Mouse (Mus musculus) hindbrain, embryonic 13.5 days (tissue): ENCODE results near the gene Mus81. TPM values are rescaled to one million over a fixed set of nuclear protein-coding genes. Genes with fewer than 3 reads are reported as not detected.
A peak's percentile ranks its signal among the peaks of the same experiment; 100 is the strongest.

ENCODE experiments used
- ATAC-seq: fragments of 200-750 bp; cut with Nextera tagmentation; 2 replicates; pipeline ENCODE4 v1.8.0; 2017; ENCODE audit warnings: moderate TSS enrichment; ENCODE audit not compliant: low FRiP score
- H3K27ac ChIP-seq: fragments of 300-500 bp; sonication (generic); 2 replicates; pipeline ENCODE4 v1.5.1; 2015; ENCODE audit warnings: inconsistent platforms, mild to moderate bottlenecking, moderate library complexity
- H3K27me3 ChIP-seq: fragments of 300-500 bp; sonication (generic); 2 replicates; pipeline ENCODE4 v1.6.1; 2015; ENCODE audit warnings: mild to moderate bottlenecking, inconsistent platforms
- H3K36me3 ChIP-seq: fragments of 300-500 bp; sonication (generic); 2 replicates; pipeline ENCODE4 v1.6.1; 2015; ENCODE audit warnings: mild to moderate bottlenecking, inconsistent platforms
- H3K4me1 ChIP-seq: fragments of 300-500 bp; sonication (generic); replicated peaks from 2 replicates; pipeline ENCODE4 v1.6.1; 2015; ENCODE audit warnings: inconsistent platforms
- H3K4me2 ChIP-seq: fragments of 300-500 bp; sonication (generic); 2 replicates; pipeline ENCODE4 v1.6.1; 2015; ENCODE audit warnings: inconsistent platforms, mild to moderate bottlenecking, moderate library complexity
- H3K4me3 ChIP-seq: fragments of 300-500 bp; sonication (generic); 2 replicates; pipeline ENCODE4 v1.5.1; 2015; ENCODE audit warnings: mild to moderate bottlenecking, inconsistent platforms
- H3K9ac ChIP-seq: fragments of 300-500 bp; sonication (generic); 2 replicates; pipeline ENCODE4 v1.6.1; 2015; ENCODE audit warnings: mild to moderate bottlenecking, inconsistent platforms
- H3K9me3 ChIP-seq: fragments of 300-500 bp; sonication (generic); 2 replicates; pipeline ENCODE4 v1.6.1; 2016; ENCODE audit warnings: inconsistent platforms
- WGBS: fragments of 180-500 bp; shearing (Covaris S2); methylation state at CpG from one replicate; pipeline ENCODE4 v1.1.7; 2015; 5-methylcytosine and 5-hydroxymethylcytosine counted together
- polyA plus RNA-seq: library from polyadenylated mRNA; unstranded; fragments of >200 nt; fragmentation: Nextera tagmentation; extraction: Ambion mirVana; gene quantifications from 2 replicates; pipeline ENCODE4 v1.2.1, GENCODE M21; 2015

The Mus81 gene
- polyA plus RNA-seq, 1 experiment from 2014 or later: 49.7 TPM

GRCm38 (mm10) chr19:5461411-5461810, 26.8 kb downstream of the Mus81 start:
- H3K36me3 ChIP-seq: peaks cover 43% of the 10 kb centered on the region
- H3K9me3 ChIP-seq: no peaks in the 10 kb centered on the region
- no peak for ATAC-seq
- peak overlapping the region; percentile 84 for H3K9ac ChIP-seq
- H3K27ac ChIP-seq: no peak overlapping the region
- H3K4me1 ChIP-seq: peaks cover 50% of the 10 kb centered on the region
- peak overlapping the region; percentile 95 for H3K4me2 ChIP-seq
- WGBS: 87% methylated on average over 6 of the region's 6 CpGs
- peaks cover 11% of the 10 kb centered on the region for H3K27me3 ChIP-seq
- H3K4me3 ChIP-seq: peak overlapping the region; percentile 75

- Histone ChIP-seq H3K27me3 (peaks cover 11% of the 10 kb centered on the region), H3K27ac (peak within 1 kb of the TSS; percentile 84), H3K9me3 (no peaks in the 10 kb centered on the region), H3K9ac (peak within 1 kb of the TSS; percentile 84), H3K36me3 (peaks cover 34% of the 10 kb centered on the region), H3K4me2 (peak within 1 kb of the TSS; percentile 95), H3K4me1 (peaks cover 60% of the 10 kb centered on the region), H3K4me3 (peak within 1 kb of the TSS; percentile 75)
- peak; percentile 52 for ATAC-seq
- WGBS: 0% methylated on average over 32 of the region's 32 CpGs
These were observed 27.7 kb downstream of the Mus81 start, which contains the start of gene Fibp for GRCm38 (mm10) chr19:5460465-5460911. Gene Fibp (plus strand): TSS chr19:5460615.

- Histone ChIP-seq H3K9me3 (no peaks in the 10 kb centered on the region), H3K4me1 (peaks cover 62% of the 10 kb centered on the region), H3K27ac (peak overlapping the region; percentile 84), H3K36me3 (peaks cover 28% of the 10 kb centered on the region), H3K4me2 (peak overlapping the region; percentile 95), H3K27me3 (peaks cover 11% of the 10 kb centered on the region), H3K9ac (peak overlapping the region; percentile 84), H3K4me3 (peak overlapping the region; percentile 75)
- no peak for ATAC-seq
- 26% methylated on average over 3 of the region's 3 CpGs for WGBS
These were observed 28.3 kb downstream of the Mus81 start for GRCm38 (mm10) chr19:5459896-5460295.

GRCm38 (mm10) chr19:5459019-5459418, 29.2 kb downstream of the Mus81 start:
- WGBS: 70% methylated on average over 7 of the region's 7 CpGs
- Histone ChIP-seq H3K27ac (no peak overlapping the region), H3K36me3 (peaks cover 25% of the 10 kb centered on the region), H3K4me2 (no peak overlapping the region), H3K4me1 (peaks cover 61% of the 10 kb centered on the region), H3K4me3 (no peak overlapping the region), H3K9ac (no peak overlapping the region), H3K27me3 (peaks cover 11% of the 10 kb centered on the region), H3K9me3 (no peaks in the 10 kb centered on the region)
- ATAC-seq: no peak

GRCm38 (mm10) chr19:5457746-5458442, 30.3 kb downstream of the Mus81 start, which contains the start of gene Ccdc85b:
Gene Ccdc85b (minus strand): TSS chr19:5457894.
- peak within 1 kb of the TSS; percentile 95 for H3K9ac ChIP-seq
- peaks cover 53% of the 10 kb centered on the region for H3K4me1 ChIP-seq
- WGBS: 17% methylated on average over 14 of the region's 14 CpGs
- peak within 1 kb of the TSS; percentile 99 for H3K27ac ChIP-seq
- H3K4me2 ChIP-seq: peak within 1 kb of the TSS; percentile 96
- peak; percentile 3 for ATAC-seq
- peaks cover 11% of the 10 kb centered on the region for H3K27me3 ChIP-seq
- H3K36me3 ChIP-seq: peaks cover 17% of the 10 kb centered on the region
- H3K9me3 ChIP-seq: no peaks in the 10 kb centered on the region
- peak within 1 kb of the TSS; percentile 77 for H3K4me3 ChIP-seq

GRCm38 (mm10) chr19:5456922-5457745, 31.1 kb downstream of the Mus81 start:
- Histone ChIP-seq H3K36me3 (peaks cover 10% of the 10 kb centered on the region), H3K4me3 (peak overlapping the region; percentile 77), H3K4me1 (peaks cover 53% of the 10 kb centered on the region), H3K4me2 (peak overlapping the region; percentile 96), H3K9ac (peak overlapping the region; percentile 95), H3K27me3 (peaks cover 11% of the 10 kb centered on the region), H3K9me3 (no peaks in the 10 kb centered on the region), H3K27ac (peak overlapping the region; percentile 99)
- peak; percentile 88 for ATAC-seq
- under 1% methylated on average over 68 of the region's 70 CpGs for WGBS

GRCm38 (mm10) chr19:5456241-5456921, 31.8 kb downstream of the Mus81 start:
- Histone ChIP-seq H3K36me3 (peaks cover 9% of the 10 kb centered on the region), H3K27ac (peak overlapping the region; percentile 99), H3K27me3 (peaks cover 19% of the 10 kb centered on the region), H3K9me3 (no peaks in the 10 kb centered on the region), H3K4me2 (peak overlapping the region; percentile 96), H3K4me3 (peak overlapping the region; percentile 77), H3K9ac (peak overlapping the region; percentile 95), H3K4me1 (peaks cover 45% of the 10 kb centered on the region)
- peak; percentile 9; the same call in 1 of the 2 replicates for ATAC-seq
- 5% methylated on average over 26 of the region's 26 CpGs for WGBS

GRCm38 (mm10) chr19:5455568-5455967, 32.6 kb downstream of the Mus81 start:
- WGBS: 67% methylated on average over 8 of the region's 8 CpGs
- H3K4me3 ChIP-seq: peak overlapping the region; percentile 77
- H3K27ac ChIP-seq: no peak overlapping the region
- peaks cover 39% of the 10 kb centered on the region for H3K4me1 ChIP-seq
- H3K36me3 ChIP-seq: peaks cover 9% of the 10 kb centered on the region
- no peak for ATAC-seq
- H3K27me3 ChIP-seq: peaks cover 27% of the 10 kb centered on the region
- H3K9ac ChIP-seq: peak overlapping the region; percentile 95
- H3K4me2 ChIP-seq: peak overlapping the region; percentile 96
- H3K9me3 ChIP-seq: no peaks in the 10 kb centered on the region

GRCm38 (mm10) chr19:5455037-5455436, 33.2 kb downstream of the Mus81 start:
- H3K4me2 ChIP-seq: peak overlapping the region; percentile 96
- no peaks in the 10 kb centered on the region for H3K9me3 ChIP-seq
- peaks cover 32% of the 10 kb centered on the region for H3K27me3 ChIP-seq
- peak overlapping the region; percentile 95 for H3K9ac ChIP-seq
- no peak for ATAC-seq
- H3K4me1 ChIP-seq: peaks cover 38% of the 10 kb centered on the region
- peaks cover 9% of the 10 kb centered on the region for H3K36me3 ChIP-seq
- peak overlapping the region; percentile 77 for H3K4me3 ChIP-seq
- 84% methylated on average over 12 of the region's 12 CpGs for WGBS
- H3K27ac ChIP-seq: no peak overlapping the region

- no peaks in the 10 kb centered on the region for H3K9me3 ChIP-seq
- H3K4me2 ChIP-seq: no peak overlapping the region
- 81% methylated on average over 6 of the region's 6 CpGs for WGBS
- no peak for ATAC-seq
- no peak overlapping the region for H3K9ac ChIP-seq
- peaks cover 54% of the 10 kb centered on the region for H3K27me3 ChIP-seq
- no peak overlapping the region for H3K4me3 ChIP-seq
- H3K4me1 ChIP-seq: peaks cover 46% of the 10 kb centered on the region
- H3K36me3 ChIP-seq: peaks cover 9% of the 10 kb centered on the region
- H3K27ac ChIP-seq: no peak overlapping the region
These were observed 36.4 kb downstream of the Mus81 start for GRCm38 (mm10) chr19:5451766-5452165.

GRCm38 (mm10) chr19:5449673-5450072, 38.5 kb downstream of the Mus81 start:
- peaks cover 25% of the 10 kb centered on the region for H3K4me1 ChIP-seq
- no peak for ATAC-seq

More at GRCm38 (mm10) chr19:5449673-5450072, 38.5 kb downstream of the Mus81 start:
- no peak overlapping the region for H3K9ac ChIP-seq
- no peak overlapping the region for H3K27ac ChIP-seq
- H3K27me3 ChIP-seq: peaks cover 75% of the 10 kb centered on the region
- WGBS: 85% methylated on average over 3 of the region's 3 CpGs
- peaks cover 9% of the 10 kb centered on the region for H3K36me3 ChIP-seq
- no peaks in the 10 kb centered on the region for H3K9me3 ChIP-seq
- no peak overlapping the region for H3K4me2 ChIP-seq
- no peak overlapping the region for H3K4me3 ChIP-seq
